Mouse (Mus musculus) midbrain, embryonic 13.5 days (tissue): ENCODE measurements around the gene Bsn. TPM values are rescaled to one million over a fixed set of nuclear protein-coding genes. Genes with fewer than 3 reads are reported as not detected.
A peak's percentile ranks its signal among the peaks of the same experiment; 100 is the strongest.

ENCODE experiments used
- ATAC-seq: fragments of 200-750 bp; cut with Nextera tagmentation; 2 replicates; pipeline ENCODE4 v1.8.0; 2017; ENCODE audit warnings: mild to moderate bottlenecking, moderate TSS enrichment, moderate library complexity
- H3K27ac ChIP-seq: fragments of 300-500 bp; sonication (generic); 2 replicates; pipeline ENCODE4 v1.5.1; 2015; ENCODE audit warnings: inconsistent platforms, mild to moderate bottlenecking, moderate library complexity
- H3K27me3 ChIP-seq: fragments of 300-500 bp; sonication (generic); 2 replicates; pipeline ENCODE4 v1.6.1; 2015; ENCODE audit warnings: mild to moderate bottlenecking, inconsistent platforms
- H3K36me3 ChIP-seq: fragments of 300-500 bp; sonication (generic); 2 replicates; pipeline ENCODE4 v1.6.1; 2015; ENCODE audit warnings: mild to moderate bottlenecking, inconsistent platforms
- H3K4me1 ChIP-seq: fragments of 300-500 bp; sonication (generic); replicated peaks from 2 replicates; pipeline ENCODE4 v1.6.1; 2015; ENCODE audit warnings: inconsistent platforms
- H3K4me2 ChIP-seq: fragments of 300-500 bp; sonication (generic); replicated peaks from 2 replicates; pipeline ENCODE4 v1.6.1; 2015; ENCODE audit warnings: moderate library complexity, mild to moderate bottlenecking, inconsistent platforms
- H3K4me3 ChIP-seq: fragments of 300-500 bp; sonication (generic); replicated peaks from 2 replicates; pipeline ENCODE4 v1.5.1; 2015; ENCODE audit warnings: mild to moderate bottlenecking, inconsistent platforms
- H3K9ac ChIP-seq: fragments of 300-500 bp; sonication (generic); replicated peaks from 2 replicates; pipeline ENCODE4 v1.6.1; 2015; ENCODE audit warnings: mild to moderate bottlenecking, inconsistent platforms
- H3K9me3 ChIP-seq: fragments of 300-500 bp; sonication (generic); 2 replicates; pipeline ENCODE4 v1.6.1; 2016; ENCODE audit warnings: mild to moderate bottlenecking, inconsistent platforms
- WGBS: fragments of 180-500 bp; shearing (Covaris S2); methylation state at CpG from one replicate; pipeline ENCODE4 v1.1.7; 2015; 5-methylcytosine and 5-hydroxymethylcytosine counted together
- polyA plus RNA-seq: library from polyadenylated mRNA; unstranded; fragments of >200 nt; fragmentation: Nextera tagmentation; extraction: Ambion mirVana; gene quantifications from 2 replicates; pipeline ENCODE4 v1.2.1, GENCODE M21; 2015

Gene Bsn
- polyA plus RNA-seq, 1 experiment from 2014 or later = 8.0 TPM

DNA sequence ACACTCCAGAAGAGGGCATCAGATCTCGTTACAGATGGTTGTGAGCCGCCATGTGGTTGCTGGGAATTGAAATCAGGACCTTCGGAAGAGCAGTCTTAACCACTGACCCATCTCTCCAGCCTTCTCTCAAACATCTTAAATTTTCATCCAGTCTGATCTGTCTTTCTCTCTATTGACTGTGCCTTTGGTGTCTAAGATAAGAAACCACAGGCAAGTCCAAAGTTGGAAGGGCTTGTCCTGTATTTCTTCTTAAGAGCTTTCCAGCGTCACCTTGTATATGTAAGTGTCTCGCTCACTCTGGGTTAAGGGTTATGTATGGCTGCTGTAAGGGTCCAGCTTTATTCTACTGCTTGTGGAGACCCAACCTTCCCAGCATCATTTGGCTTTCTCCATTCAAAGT, 58.7 kb downstream of the Bsn start:
- H3K4me3 ChIP-seq = no peak overlapping the region
- ATAC-seq = no peak
- no peaks in the 10 kb centered on the region for H3K27me3 ChIP-seq
- no peak overlapping the region for H3K4me2 ChIP-seq
- H3K9me3 ChIP-seq = no peaks in the 10 kb centered on the region
- H3K36me3 ChIP-seq = peaks cover 8% of the 10 kb centered on the region
- WGBS = 90% methylated on average over 5 of the region's 5 CpGs
- H3K9ac ChIP-seq = no peak overlapping the region
- H3K4me1 ChIP-seq = no peaks in the 10 kb centered on the region
- H3K27ac ChIP-seq = no peak overlapping the region

DNA sequence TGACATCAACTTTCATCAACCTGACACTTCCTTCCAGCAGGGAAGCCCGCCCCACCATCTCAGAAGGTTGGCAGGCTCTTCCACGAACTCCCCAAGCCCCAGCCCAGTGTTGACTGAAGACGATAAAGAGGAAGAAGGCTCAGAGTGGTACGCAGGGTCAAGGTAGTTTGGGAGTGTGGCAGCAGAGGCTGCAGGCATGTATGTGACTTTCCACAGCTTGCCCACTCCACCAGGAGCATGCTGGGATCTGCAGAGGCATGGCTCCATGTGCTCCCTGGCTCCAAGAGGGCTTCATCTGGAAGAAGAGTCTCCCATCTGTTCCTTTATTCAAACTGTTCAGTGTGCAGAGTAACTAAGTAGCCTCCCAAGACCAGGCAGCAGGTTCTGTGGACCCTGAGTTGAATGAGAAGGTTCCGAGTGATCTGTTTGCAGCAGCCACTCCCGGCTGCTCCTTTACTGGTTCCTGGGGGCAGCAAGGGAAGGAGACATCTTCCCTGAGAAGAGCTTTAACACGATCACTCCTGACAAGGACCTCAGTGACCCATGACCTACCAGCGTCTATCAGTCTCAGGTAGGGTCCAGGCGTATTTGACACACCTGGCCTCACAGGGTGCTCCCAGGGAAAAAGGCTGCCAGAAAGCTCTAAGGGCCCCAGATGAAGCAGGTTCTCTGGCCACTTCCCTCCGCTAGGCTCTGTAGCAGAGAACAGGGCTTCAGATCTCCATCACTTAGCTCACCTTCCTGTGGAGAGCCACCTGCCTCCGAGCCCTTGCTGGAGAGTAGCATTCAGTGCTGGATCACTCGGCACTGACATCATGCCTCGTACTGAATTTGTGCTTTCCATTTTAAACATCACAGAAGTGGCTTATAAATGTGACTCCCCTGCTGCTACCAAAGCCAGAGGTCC, 60.9 kb downstream of the Bsn start:
- Histone ChIP-seq H3K27me3 (no peaks in the 10 kb centered on the region), H3K9ac (no peak overlapping the region), H3K4me1 (no peaks in the 10 kb centered on the region), H3K27ac (no peak overlapping the region), H3K4me2 (no peak overlapping the region), H3K4me3 (no peak overlapping the region), H3K36me3 (peaks cover 25% of the 10 kb centered on the region), H3K9me3 (no peaks in the 10 kb centered on the region)
- WGBS = 83% methylated on average over 13 of the region's 13 CpGs
- no peak for ATAC-seq

DNA sequence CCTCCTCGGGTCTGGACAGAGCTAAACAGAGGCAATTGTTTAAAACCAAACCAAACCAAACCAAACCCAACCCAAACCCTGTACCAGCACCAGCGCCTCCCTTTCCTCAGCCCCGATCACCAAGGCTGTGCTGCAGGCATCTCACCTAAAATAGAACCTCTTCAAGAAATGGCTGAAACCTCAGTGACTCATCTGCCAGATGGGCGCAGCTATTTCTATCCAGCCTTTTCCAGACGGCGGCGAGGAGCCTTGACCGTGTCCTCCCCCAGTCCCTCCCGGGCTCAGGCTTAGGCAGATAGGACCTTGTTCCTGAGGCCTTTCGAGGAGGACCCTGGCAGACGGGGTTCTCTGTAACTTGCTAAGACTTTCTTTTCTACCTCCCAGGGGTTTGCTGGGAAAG, 61.9 kb downstream of the Bsn start:
- Histone ChIP-seq H3K27me3 (no peaks in the 10 kb centered on the region), H3K9me3 (no peaks in the 10 kb centered on the region)

GRCm38 (mm10) chr9:108126436-108127180, 63.6 kb downstream of the Bsn start:
- Histone ChIP-seq H3K36me3 (peaks cover 32% of the 10 kb centered on the region), H3K27me3 (no peaks in the 10 kb centered on the region), H3K4me2 (no peak overlapping the region), H3K27ac (no peak overlapping the region), H3K4me1 (no peaks in the 10 kb centered on the region), H3K4me3 (no peak overlapping the region), H3K9me3 (no peaks in the 10 kb centered on the region), H3K9ac (no peak overlapping the region)
- WGBS = 87% methylated on average over 17 of the region's 17 CpGs
- ATAC-seq = 0 out of 2 replicates have a peak, but pooled peaks have one; percentile 14

More for the DNA sequence above, 61.9 kb downstream of the Bsn start:
- WGBS = 86% methylated on average over 11 of the region's 11 CpGs
- Histone ChIP-seq H3K9ac (no peak overlapping the region), H3K27ac (no peak overlapping the region), H3K4me2 (no peak overlapping the region), H3K4me3 (no peak overlapping the region), H3K36me3 (peaks cover 31% of the 10 kb centered on the region), H3K4me1 (no peaks in the 10 kb centered on the region)
- no peak for ATAC-seq

GRCm38 (mm10) chr9:108125731-108126130, 64.5 kb downstream of the Bsn start:
- 90% methylated on average over 8 of the region's 8 CpGs for WGBS
- Histone ChIP-seq H3K36me3 (peaks cover 37% of the 10 kb centered on the region), H3K9me3 (no peaks in the 10 kb centered on the region), H3K27me3 (no peaks in the 10 kb centered on the region), H3K27ac (no peak overlapping the region), H3K4me1 (no peaks in the 10 kb centered on the region), H3K4me2 (no peak overlapping the region), H3K4me3 (no peak overlapping the region), H3K9ac (no peak overlapping the region)
- ATAC-seq = no peak

GRCm38 (mm10) chr9:108123916-108124315, 66.3 kb downstream of the Bsn start:
- 0 out of 2 replicates have a peak, but pooled peaks cover 3% of the 10 kb centered on the region for H3K4me1 ChIP-seq
- no peaks in the 10 kb centered on the region for H3K9me3 ChIP-seq
- no peak overlapping the region for H3K9ac ChIP-seq
- 77% methylated on average over 4 of the region's 4 CpGs for WGBS
- no peaks in the 10 kb centered on the region for H3K27me3 ChIP-seq
- no peak overlapping the region for H3K4me3 ChIP-seq
- H3K27ac ChIP-seq = no peak overlapping the region
- no peak for ATAC-seq
- H3K4me2 ChIP-seq = no peak overlapping the region
- peaks cover 34% of the 10 kb centered on the region for H3K36me3 ChIP-seq

GRCm38 (mm10) chr9:108121170-108121969, 68.8 kb downstream of the Bsn start:
- Histone ChIP-seq H3K9ac (no peak overlapping the region), H3K4me2 (no peak overlapping the region), H3K27me3 (no peaks in the 10 kb centered on the region), H3K9me3 (no peaks in the 10 kb centered on the region), H3K4me1 (0 out of 2 replicates have a peak, but pooled peaks cover 3% of the 10 kb centered on the region), H3K36me3 (peaks cover 43% of the 10 kb centered on the region), H3K27ac (no peak overlapping the region), H3K4me3 (no peak overlapping the region)
- no peak for ATAC-seq
- 89% methylated on average over 10 of the region's 10 CpGs for WGBS

DNA sequence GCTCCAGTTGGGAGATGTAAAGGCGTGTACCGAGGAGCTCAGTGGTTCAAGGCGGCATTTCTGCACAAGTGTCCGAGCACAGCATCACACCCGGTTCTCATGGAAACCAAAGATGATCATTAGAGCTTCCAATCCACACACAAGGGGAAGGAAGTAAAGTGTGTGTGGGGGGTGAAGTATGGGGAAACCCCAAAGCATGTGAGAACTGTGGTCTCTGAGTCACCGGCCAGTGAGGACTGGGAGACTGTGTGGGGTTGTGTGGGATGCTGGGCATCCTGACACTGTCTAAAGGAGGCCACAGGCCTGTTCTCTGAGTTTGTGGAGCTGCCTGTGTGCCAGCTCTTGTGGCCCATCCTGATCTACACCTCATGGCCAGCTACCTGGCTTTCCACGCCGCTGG, 69.5 kb downstream of the Bsn start:
- Histone ChIP-seq H3K4me2 (no peak overlapping the region), H3K9ac (no peak overlapping the region), H3K27ac (no peak overlapping the region), H3K4me1 (0 out of 2 replicates have a peak, but pooled peaks cover 3% of the 10 kb centered on the region), H3K36me3 (peaks cover 43% of the 10 kb centered on the region), H3K27me3 (no peaks in the 10 kb centered on the region), H3K9me3 (no peaks in the 10 kb centered on the region), H3K4me3 (no peak overlapping the region)
- ATAC-seq = no peak
- WGBS = 95% methylated on average over 8 of the region's 8 CpGs

GRCm38 (mm10) chr9:108119891-108120411, 70.2 kb downstream of the Bsn start:
- Histone ChIP-seq H3K36me3 (peaks cover 44% of the 10 kb centered on the region), H3K27me3 (no peaks in the 10 kb centered on the region), H3K9ac (no peak overlapping the region), H3K4me2 (no peak overlapping the region), H3K4me1 (0 out of 2 replicates have a peak, but pooled peaks cover 3% of the 10 kb centered on the region), H3K27ac (no peak overlapping the region), H3K9me3 (no peaks in the 10 kb centered on the region), H3K4me3 (no peak overlapping the region)
- no peak for ATAC-seq
- WGBS = 51% methylated on average over 10 of the region's 11 CpGs

GRCm38 (mm10) chr9:108117143-108117542, 73.0 kb downstream of the Bsn start:
- no peaks in the 10 kb centered on the region for H3K27me3 ChIP-seq
- H3K4me2 ChIP-seq = no peak overlapping the region
- H3K36me3 ChIP-seq = peaks cover 60% of the 10 kb centered on the region
- H3K9me3 ChIP-seq = no peaks in the 10 kb centered on the region
- H3K27ac ChIP-seq = no peak overlapping the region
- no peak overlapping the region; the same call in 1 of the 2 replicates for H3K9ac ChIP-seq
- 57% methylated on average over 4 of the region's 4 CpGs for WGBS
- H3K4me1 ChIP-seq = 0 out of 2 replicates have a peak, but pooled peaks cover 3% of the 10 kb centered on the region
- no peak overlapping the region for H3K4me3 ChIP-seq
- no peak for ATAC-seq

- 74% methylated on average over 43 of the region's 43 CpGs for WGBS
- H3K4me3 ChIP-seq = no peak overlapping the region
- H3K9me3 ChIP-seq = no peaks in the 10 kb centered on the region
- H3K4me1 ChIP-seq = peaks cover 13% of the 10 kb centered on the region
- no peak overlapping the region for H3K4me2 ChIP-seq
- no peaks in the 10 kb centered on the region for H3K27me3 ChIP-seq
- peaks cover 71% of the 10 kb centered on the region for H3K36me3 ChIP-seq
- H3K27ac ChIP-seq = no peak overlapping the region
- no peak for ATAC-seq
- no peak overlapping the region for H3K9ac ChIP-seq
Measured at GRCm38 (mm10) chr9:108115290-108116077, 74.7 kb downstream of the Bsn start.
